Mouse (Mus musculus) heart, postnatal 25 days (tissue): ENCODE measurements around the gene Ptges3l. TPM values are rescaled to one million over a fixed set of nuclear protein-coding genes. Genes with fewer than 3 reads are reported as not detected.
"Not testable (repeated sequence)": the region's sequence is repeated elsewhere in the genome, so short reads cannot be mapped to it uniquely, and the experiment has no call there.

ENCODE experiments used
- DNase-seq: peaks from one replicate; pipeline ENCODE4 v3.0.0; 2022; ENCODE audit warnings: low spot score
- intact Hi-C: fragments of 180-260 bp; cut with DNase I; formaldehyde crosslinking; loops from one replicate; pipeline ENCODE4 v1.15.1; 2025
- total RNA-seq, 2 experiments: library from RNA; stranded (reverse); gene quantifications; 2 replicates each; pipeline ENCODE4 v1.2.3; 2021

Ptges3l gene
- 10 to 100 TPM; 69.0 to 80.2 TPM for total RNA-seq

DNA sequence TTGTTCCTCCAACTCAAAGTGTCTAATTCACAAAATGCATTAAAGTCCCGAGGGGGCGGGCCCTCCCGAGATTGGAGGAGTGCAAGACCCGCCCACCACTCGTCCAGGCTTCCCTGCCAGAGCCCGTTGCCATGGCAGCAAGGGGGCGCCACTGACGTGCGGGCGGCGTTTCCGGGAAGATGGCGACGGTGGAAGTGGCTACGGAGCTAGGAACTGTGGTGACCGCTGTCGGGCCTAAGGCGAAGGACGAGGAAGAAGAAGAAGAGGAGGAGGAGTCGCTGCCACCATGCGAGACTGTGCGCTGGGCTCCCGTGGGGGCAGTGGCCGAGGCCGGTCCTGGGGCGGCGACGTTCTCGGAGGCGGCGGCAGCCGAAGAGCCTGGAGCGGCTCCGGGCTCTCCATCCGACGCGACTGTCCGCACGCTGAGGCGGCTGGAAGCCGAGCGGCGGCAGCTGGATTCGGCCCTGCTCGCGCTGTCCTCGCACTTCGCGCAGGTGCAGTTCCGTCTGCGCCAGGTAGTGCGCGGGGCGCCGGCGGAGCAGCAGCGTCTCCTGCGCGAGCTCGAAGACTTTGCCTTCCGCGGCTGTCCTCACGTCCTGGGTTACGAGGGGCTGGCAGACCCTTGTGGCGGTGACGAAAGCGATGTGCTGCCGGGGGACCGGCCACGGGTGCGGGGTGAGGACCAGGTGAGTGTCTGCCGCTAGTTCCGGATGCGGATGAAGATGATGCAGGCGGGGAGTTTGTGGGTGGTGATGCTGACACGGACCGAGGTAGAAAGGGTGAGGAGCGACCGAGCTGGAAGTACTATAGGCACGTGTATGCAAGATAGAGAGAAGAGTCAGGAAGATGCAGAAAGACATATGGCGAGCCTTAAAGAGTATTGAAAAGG lies at the start of gene Ptges3l, which contains the start of gene Rundc1:
Ptges3l (minus strand) TSS at position 409 of the 889 bp plus-strand sequence.
Rundc1 (plus strand) TSS at position 161 of the 889 bp plus-strand sequence.
- intact Hi-C loops = no loop called here
- DNase-seq = peak; percentile 94

DNA sequence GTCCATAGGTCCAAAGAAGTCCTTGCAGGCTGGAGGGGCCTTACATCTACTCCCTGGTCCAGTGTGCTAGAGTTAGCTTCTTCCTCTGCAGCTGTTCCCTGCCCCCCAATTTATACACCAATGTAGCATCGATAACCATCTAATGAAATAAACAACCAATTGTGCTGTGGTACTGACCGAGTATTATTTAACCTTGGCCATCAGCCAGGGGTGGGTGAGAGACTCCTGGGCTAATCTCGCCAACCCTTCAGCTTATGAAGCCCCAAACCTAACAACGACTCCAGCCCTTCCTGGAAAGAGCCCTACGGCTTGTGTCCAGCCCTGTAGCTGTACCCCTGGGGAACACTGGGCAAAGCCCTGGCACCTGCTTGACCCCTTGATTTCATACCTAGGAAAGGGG lies 49.2 kb upstream of the Ptges3l start:
- no peak for DNase-seq
- intact Hi-C loops = no loop called here

- intact Hi-C loops, DNase-seq: not testable (repeated sequence)
Measured at GRCm38 (mm10) chr11:101473686-101474085, 48.6 kb upstream of the Ptges3l start.

GRCm38 (mm10) chr11:101472336-101472735 lies 47.2 kb upstream of the Ptges3l start:
- no peak for DNase-seq
- intact Hi-C loops = no loop called here

- intact Hi-C loops = no loop called here
- no peak for DNase-seq
Measured at GRCm38 (mm10) chr11:101471926-101472325, 46.8 kb upstream of the Ptges3l start.

GRCm38 (mm10) chr11:101470206-101470605 lies 45.1 kb upstream of the Ptges3l start:
- no peak for DNase-seq
- intact Hi-C loops = no loop called here

- no peak for DNase-seq
- intact Hi-C loops = loop anchor here (5.0 kb wide), 1 partner anchor 83 kb away; the partner anchor contains the start of genes Brca1 and Nbr1
Measured at GRCm38 (mm10) chr11:101469155-101469554, 44.0 kb upstream of the Ptges3l start.

- no peak for DNase-seq
- intact Hi-C loops = loop anchor here (5.0 kb wide), 1 partner anchor 84 kb away; the partner anchor contains the start of genes Brca1 and Nbr1
Measured at GRCm38 (mm10) chr11:101468731-101469130, 43.6 kb upstream of the Ptges3l start.

DNA sequence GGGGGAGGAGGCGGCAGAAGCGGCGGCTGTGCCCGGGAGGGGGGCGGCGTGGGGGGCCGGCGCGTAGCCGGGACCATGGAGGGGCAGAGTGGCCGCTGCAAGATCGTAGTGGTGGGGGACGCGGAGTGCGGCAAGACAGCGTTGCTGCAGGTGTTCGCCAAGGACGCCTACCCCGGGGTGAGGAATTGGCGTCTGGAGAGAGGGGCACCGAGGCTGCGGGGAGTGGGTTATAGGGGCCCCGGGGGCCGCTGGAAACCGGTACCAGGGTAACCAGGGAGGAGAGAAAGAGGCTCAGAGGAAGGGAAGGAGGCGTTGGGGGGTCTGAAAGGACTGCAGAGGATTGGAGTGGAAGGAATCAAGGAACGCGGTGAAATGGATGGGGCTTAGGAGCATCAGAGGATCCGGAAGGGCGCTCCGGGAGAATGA lies 43.1 kb upstream of the Ptges3l start:
- intact Hi-C loops = loop anchor here (5.0 kb wide), 1 partner anchor 84 kb away; the partner anchor contains the start of genes Brca1 and Nbr1
- no peak for DNase-seq

- intact Hi-C loops = loop anchor here (5.0 kb wide), 1 partner anchor 85 kb away; the partner anchor contains the start of genes Brca1 and Nbr1
- DNase-seq = peak; percentile 46
Measured at GRCm38 (mm10) chr11:101467477-101468262, 42.5 kb upstream of the Ptges3l start.

GRCm38 (mm10) chr11:101466552-101466950 lies 41.4 kb upstream of the Ptges3l start:
- intact Hi-C loops = loop anchor here (5.0 kb wide), 1 partner anchor 86 kb away; the partner anchor contains the start of genes Brca1 and Nbr1

DNA sequence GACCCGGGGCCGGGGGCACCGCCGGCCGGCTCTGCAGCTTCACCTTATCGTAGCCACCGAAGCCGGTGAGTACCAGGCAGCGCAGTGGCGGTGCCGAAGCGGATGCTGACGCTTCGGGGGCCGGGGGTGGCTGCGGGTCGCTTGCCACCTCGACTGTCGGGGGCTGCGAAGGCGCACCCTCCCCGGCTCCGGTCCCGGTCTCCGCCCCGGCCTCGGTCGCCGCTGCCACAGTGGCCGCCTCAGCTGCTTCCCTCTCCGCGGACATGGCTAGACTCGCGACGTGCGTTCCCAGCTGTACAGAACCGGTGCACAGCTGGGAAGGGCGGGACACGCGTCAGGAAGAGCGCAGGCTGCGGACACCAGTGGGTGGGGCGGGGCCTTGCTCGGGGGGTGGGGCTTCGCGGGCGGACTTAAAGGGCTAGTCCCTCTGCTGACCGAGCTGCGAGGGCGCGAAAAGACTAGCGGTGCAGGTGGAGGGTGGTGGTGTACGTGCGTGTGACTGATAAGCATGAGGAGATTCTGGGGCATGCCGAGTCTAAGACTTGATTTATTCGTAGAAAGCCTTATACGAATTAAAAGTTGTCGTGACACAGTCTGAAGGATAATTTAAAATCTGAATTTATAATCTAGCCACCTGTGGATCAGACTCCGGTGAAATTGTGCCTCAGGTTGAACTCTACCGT lies 40.9 kb upstream of the Ptges3l start, which contains the start of gene Vat1:
Vat1 (minus strand) TSS at position 362 of the 683 bp plus-strand sequence.
- peak; percentile 55 for DNase-seq
- intact Hi-C loops = loop anchor here (5.0 kb wide), 1 partner anchor 86 kb away; the partner anchor contains the start of genes Brca1 and Nbr1

More at GRCm38 (mm10) chr11:101466552-101466950, 41.4 kb upstream of the Ptges3l start:
- not testable (repeated sequence) for DNase-seq

DNA sequence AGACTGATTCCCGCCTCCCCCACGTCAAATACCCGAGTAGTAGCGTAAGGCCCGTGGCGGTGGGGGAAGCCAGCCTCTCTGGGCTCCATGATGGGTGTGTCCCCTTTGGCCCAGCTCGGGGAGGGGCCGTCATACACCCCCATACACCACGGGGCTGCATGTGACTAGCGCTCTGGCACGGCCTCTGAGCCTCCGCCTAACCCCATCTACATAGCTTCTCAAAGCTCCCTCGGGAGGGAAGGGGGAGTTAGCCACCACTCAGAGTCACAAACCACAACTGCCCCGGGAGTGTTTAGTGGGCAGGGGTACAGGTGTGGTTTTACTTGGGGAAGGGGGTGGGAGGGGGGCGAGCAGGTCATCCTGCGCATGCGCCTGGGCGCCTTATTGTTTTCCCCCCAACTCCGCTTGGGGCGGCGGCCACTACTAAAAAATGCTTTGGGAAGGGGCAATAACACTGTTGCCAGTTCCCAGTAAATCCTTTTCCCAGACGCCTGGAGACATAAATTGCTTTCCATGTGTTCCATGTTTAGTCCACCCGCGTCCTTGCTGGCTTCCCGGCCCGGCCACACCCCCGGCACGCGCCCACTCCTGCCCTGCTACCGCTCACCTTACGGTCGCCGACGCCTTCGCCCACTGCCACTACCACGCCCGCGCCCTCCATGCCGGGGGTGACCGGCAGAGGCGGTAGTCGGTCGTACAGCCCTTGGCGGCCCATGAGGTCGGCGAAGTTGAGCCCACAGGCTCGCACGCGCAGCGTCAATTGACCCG lies 40.2 kb upstream of the Ptges3l start:
- intact Hi-C loops = loop anchor here (5.0 kb wide), 1 partner anchor 87 kb away; the partner anchor contains the start of genes Brca1 and Nbr1
- peak; percentile 74 for DNase-seq

- no peak for DNase-seq
- intact Hi-C loops = loop anchor here (5.0 kb wide), 1 partner anchor 88 kb away; the partner anchor contains the start of genes Brca1 and Nbr1
Measured at GRCm38 (mm10) chr11:101464211-101465100, 39.3 kb upstream of the Ptges3l start, which contains the start of gene Rnd2. Gene Rnd2, plus strand, starts transcription at chr11:101464999.

DNA sequence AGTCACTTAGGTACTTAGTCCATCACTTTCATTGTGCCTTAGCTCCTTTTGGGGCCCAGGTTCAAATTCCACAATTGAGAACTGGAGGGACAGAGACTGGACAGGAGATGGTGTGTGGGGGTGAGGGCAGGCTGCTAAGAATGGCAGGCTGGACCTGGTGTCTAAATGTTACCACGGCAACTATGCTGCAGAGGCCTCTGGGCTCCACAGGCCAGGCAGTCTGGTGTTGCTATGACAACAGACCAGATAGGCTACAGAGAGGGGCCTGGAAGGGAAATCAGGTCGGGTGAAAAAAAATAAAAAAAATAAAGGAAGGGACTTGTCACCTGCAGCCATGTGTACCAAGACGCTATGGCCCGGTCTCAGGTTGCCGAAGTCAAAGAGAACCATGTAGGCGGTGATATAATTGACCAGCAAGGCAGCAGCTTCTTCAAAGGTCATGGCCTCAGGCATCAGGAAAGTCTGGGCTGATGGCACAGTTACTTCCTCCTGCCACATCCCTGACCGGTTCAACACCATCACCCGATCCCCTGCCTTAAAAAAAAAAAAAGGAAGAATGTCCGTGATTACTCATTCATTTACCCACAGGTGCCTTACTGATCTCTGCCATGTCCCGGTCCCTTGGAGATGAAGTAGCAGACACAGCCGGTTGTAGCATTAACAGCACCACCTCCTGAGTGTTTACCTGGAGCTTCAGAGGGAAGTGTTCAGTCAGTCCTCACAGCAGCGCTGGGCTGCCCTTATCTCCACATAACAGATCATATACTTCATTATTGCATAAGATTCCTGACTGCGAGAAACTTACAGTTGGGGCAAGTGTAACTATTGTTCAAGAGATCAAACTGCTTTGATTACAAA lies 37.7 kb upstream of the Ptges3l start:
- intact Hi-C loops = loop anchor here (2.0 kb wide), 1 partner anchor 14 kb away; the partner anchor contains the start of gene Ifi35
- DNase-seq = no peak

GRCm38 (mm10) chr11:101462141-101462540 lies 37.0 kb upstream of the Ptges3l start:
- no peak for DNase-seq
- intact Hi-C loops = loop anchor here (2.0 kb wide), 1 partner anchor 13 kb away; the partner anchor contains the start of gene Ifi35
